Mouse (Mus musculus): ENCODE measurements at regions not wholly inside any gene's neighbourhood (a gene's known extent, or its start where the extent isn't known, plus 50 kb on each side); places are given as distances from the start of the nearest gene placed in this dataset.
"Not testable (repeated sequence)": the region's sequence is repeated elsewhere in the genome, so short reads cannot be mapped to it uniquely, and the experiment has no call there.

GRCm38 (mm10) chr3:11094804-11095203, 759.3 kb upstream of the Gm38303 start:
- DNase-seq: no peak

GRCm38 (mm10) chr3:11094138-11094537, 758.7 kb upstream of the Gm38303 start:
- DNase-seq: peak; percentile 1

- DNase-seq: no peak
These were observed 747.8 kb upstream of the Gm38303 start for GRCm38 (mm10) chr3:11083291-11083690.

- no peak for DNase-seq
These were observed 738.5 kb upstream of the Gm38303 start for GRCm38 (mm10) chr3:11074012-11074411.

- no peak for DNase-seq
These were observed 699.7 kb upstream of the Gm38303 start for GRCm38 (mm10) chr3:11034995-11035769.

- no peak for DNase-seq
These were observed 694.5 kb upstream of the Gm38303 start for GRCm38 (mm10) chr3:11029991-11030390.

- no peak for DNase-seq
These were observed 688.9 kb upstream of the Gm38303 start for GRCm38 (mm10) chr3:11024422-11024821.

GRCm38 (mm10) chr3:11020048-11020447, 684.6 kb upstream of the Gm38303 start:
- DNase-seq: no peak

- not testable (repeated sequence) for DNase-seq
These were observed 679.4 kb upstream of the Gm38303 start for GRCm38 (mm10) chr3:11014911-11015310.

GRCm38 (mm10) chr3:11007363-11007762, 671.9 kb upstream of the Gm38303 start:
- no peak for DNase-seq

- no peak for DNase-seq
These were observed 671.2 kb upstream of the Gm38303 start for GRCm38 (mm10) chr3:11006531-11007269.

GRCm38 (mm10) chr3:10978968-10979367, 643.5 kb upstream of the Gm38303 start:
- no peak for DNase-seq

GRCm38 (mm10) chr3:10974429-10974828, 638.9 kb upstream of the Gm38303 start:
- DNase-seq: no peak

- DNase-seq: no peak
These were observed 617.1 kb upstream of the Gm38303 start for GRCm38 (mm10) chr3:10952583-10952982.

- no peak for DNase-seq
These were observed 581.6 kb upstream of the Gm38303 start for GRCm38 (mm10) chr3:10917056-10917455.

GRCm38 (mm10) chr3:10891981-10892380, 556.5 kb upstream of the Gm38303 start:
- DNase-seq: no peak
